Mouse (Mus musculus): ENCODE data around the gene Apoc1.
A peak's percentile ranks its signal among the peaks of the same experiment; 100 is the strongest.

Apoc1 gene

DNA sequence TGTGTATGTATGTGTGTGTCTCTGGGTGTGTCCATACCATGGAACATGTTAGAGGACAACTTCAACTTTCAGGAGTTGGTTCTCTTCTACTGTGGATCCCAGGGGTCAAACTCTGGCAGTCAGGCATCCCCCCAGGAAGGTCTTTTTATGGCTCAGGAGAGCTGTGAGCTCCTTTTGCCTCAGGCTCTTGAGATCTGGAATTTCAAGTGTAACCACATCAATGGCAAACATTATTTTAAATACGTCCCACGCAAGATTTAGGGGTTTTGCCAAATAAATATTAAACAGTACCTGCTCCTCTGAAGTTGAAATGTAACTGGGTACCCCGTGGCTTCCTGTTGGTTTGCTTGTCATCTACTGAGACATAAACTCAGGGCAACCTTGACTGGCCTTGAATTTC, 9.5 kb downstream of the Apoc1 start:
- no peak for DNase-seq

GRCm38 (mm10) chr7:19681202-19681694, 11.2 kb downstream of the Apoc1 start, which contains the start of the genes Gm44805 and Apoc4:
Gene Gm44805, minus strand, starts transcription at chr7:19681423.
Gene Apoc4, minus strand, starts transcription at chr7:19681479.
- DNase-seq = no peak

GRCm38 (mm10) chr7:19680702-19681101, 11.8 kb downstream of the Apoc1 start:
- no peak for DNase-seq

GRCm38 (mm10) chr7:19678901-19679300, 13.6 kb downstream of the Apoc1 start:
- no peak for DNase-seq

GRCm38 (mm10) chr7:19677872-19678271, 14.6 kb downstream of the Apoc1 start, which contains the start of gene Apoc2:
Gene Apoc2, minus strand, starts transcription at chr7:19677941.
- no peak for DNase-seq

GRCm38 (mm10) chr7:19676662-19677061, 15.8 kb downstream of the Apoc1 start:
- DNase-seq = no peak

DNA sequence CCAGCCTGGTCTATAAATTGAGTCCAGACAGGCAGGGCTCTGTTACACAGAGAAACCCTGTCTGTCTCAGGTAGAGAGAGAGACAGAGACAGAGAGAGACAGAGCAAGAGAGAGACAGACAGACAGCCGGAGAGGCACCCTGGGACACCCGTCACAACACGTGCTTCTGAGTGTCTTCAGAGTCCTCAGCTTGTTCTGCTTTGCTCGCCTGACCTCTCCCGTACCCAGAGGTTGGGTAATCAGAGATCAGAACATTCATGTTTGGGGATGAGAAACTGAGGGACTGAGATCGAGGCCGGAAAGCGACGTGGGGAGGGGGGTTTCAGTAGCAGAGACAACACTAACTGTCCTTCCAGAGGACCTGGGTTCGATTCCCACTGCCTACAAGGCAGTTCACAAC, 16.6 kb downstream of the Apoc1 start:
- no peak for DNase-seq

GRCm38 (mm10) chr7:19673083-19673699, 19.3 kb downstream of the Apoc1 start:
- DNase-seq = no peak

DNA sequence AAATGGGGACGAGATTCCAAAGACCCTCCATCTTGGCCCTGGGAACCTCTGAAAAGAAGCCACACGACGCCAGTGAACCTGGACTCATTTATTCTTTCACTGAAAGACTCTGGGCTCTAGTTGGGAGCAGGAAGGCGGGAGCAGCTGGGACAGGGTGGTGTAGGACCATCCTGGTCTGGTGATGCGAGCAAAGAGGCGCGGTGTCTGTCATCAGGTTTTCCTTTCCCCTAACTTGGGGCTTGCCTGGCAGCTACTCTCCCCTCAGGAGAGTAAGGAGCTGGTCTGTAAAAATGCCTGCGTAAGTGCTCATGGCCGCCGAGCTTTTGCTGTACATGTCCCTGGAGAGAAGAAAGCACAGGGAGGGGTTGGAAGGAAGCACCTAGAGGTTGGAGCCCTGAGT, 20.9 kb downstream of the Apoc1 start:
- DNase-seq = no peak

DNA sequence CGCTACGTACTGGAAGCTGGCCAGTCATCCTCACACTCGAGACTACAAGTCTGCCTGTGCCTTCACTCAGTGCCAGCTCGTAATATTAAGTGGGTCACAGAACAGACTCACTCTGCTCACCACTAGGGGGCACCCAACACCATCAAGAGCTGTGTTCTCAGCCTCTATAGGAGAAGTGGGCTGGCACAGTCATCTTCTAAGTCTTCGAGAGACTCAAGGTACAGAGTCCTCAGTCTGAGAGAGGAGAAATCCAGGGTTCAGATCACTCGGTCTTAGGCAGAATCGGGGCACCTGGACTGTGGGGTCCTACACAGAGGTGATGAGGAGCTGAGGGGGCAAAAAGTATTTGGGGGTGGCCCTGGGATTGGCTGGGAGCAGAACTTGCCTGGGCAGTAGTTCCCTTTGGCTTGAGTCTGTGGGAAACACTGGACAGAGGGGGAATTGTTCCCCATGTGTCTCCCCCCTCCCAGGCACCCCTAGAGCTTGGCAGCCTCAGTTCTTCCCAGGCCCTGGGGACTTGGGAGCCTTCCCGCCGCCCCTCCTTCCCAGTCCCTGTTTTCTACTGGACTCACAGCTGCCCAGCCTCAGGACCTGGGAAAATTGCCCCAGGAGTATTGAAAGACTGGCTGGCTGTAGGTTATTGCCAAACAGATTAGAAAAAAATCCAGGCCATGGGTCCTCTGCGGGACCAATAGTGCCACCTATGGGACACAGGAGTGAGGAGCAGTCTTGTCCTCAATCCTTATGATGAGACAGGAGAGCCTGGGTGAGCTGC, 23.3 kb downstream of the Apoc1 start:
- DNase-seq = peak; percentile 83 to 85

DNA sequence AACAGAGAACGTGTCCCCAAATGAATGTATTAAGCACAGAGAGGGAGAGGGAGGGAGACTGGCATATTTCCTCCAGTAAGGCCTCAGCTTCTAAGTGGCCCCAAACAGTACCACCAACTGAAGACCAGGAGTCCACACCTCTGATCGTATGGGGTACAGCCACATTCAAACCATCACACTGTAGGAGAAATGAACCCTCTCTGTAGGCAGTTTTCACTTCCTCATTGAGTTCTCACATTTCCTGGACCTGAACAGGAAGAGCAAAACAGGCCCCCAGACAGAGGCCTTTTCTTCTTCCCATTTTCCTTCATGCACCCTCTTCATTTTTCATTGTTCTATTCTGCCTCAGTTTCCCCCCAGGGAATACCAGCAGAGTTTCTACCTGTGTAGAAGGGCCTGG, 25.0 kb downstream of the Apoc1 start:
- no peak for DNase-seq

DNA sequence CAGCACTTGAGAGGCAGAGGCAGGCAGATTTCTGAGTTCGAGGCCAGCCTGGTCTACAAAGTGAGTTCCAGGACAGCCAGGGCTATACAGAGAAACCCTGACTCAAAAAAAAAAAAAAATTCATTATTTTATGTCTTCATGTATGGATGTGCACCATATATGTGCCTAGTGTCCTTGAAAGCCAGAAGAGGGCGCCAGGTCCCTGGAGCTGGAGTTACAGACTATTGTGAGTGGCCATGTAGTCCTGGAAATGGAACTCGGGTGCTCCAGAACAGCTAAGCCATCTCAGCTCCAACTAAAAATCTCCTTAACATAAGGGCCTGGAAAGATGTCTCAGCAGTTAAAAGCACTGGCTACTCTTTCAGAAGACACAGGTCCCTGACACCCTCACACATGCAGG, 25.7 kb downstream of the Apoc1 start:
- no peak for DNase-seq

DNA sequence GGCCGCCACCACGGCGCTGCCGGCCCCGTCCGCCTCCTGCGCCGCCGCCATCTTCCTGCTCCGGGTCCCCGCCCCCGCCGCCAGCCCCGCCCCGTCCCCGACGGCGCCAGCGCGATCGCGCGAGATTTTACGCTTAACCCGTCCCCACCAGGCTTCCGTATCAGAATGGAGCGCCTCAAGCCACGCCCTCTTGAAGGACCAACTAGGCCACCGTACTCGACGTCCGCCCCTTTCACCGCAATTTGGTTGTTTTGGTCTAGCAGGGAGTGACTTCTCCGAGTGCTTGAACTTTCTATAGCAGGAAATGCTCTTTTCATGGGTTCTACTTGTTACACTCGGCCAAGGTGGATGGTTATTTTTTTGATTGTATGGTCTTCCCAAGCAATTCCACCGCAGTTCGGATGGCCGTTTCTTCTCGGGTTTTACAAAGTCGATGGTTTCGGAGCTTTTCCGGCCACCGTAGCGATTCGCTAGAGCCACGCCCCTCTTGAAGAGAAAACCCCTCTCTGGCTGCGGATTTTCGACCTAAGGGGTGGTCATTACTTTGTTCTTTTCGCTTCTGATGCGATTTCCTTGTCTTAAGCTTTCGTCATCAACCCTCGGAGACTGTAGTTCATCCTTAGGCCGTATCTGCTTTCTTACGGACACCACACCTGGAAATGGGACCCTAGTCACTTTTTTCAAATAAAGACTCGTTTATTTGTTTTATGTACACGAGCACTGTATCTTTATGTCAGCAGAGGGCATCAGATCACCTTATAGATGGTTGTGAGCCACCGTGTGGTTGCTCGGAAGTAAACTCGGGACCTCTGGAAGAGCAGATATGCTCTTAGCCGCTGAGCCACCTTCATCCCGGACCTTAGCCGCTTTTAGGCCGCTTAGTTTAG, 27.3 kb downstream of the Apoc1 start, which contains the start of gene Clptm1:
Clptm1 (minus strand) TSS at position 79 of the 887 bp plus-strand sequence.
- peak; percentile 96 to 97 for DNase-seq

- no peak for DNase-seq
Observed at GRCm38 (mm10) chr7:19664455-19664954, 28.0 kb downstream of the Apoc1 start.

DNA sequence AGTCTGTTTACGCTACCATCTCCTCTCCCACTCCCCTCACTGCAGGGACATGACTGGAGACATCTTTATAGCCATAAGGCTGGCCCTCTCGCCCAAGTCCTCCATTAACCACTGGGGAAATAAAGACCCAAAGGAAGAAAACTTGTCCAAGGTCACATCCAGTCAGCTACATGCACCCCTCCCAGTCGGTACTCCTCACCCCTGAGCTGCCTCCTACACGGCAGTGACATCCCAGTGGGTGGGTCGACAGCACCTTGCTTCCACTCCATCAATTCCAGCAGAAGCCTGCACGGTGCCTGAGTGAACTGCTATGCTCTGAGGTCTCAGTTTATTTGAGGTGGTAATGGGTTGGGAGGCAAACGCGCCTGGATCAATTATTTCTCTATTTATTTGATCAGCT, 28.5 kb downstream of the Apoc1 start:
- peak in 1 of 2 experiments; percentile 20 for DNase-seq

- no peak for DNase-seq
Observed at GRCm38 (mm10) chr7:19652614-19653013, 39.8 kb downstream of the Apoc1 start.

GRCm38 (mm10) chr7:19651063-19651786, 41.2 kb downstream of the Apoc1 start:
- no peak for DNase-seq

DNA sequence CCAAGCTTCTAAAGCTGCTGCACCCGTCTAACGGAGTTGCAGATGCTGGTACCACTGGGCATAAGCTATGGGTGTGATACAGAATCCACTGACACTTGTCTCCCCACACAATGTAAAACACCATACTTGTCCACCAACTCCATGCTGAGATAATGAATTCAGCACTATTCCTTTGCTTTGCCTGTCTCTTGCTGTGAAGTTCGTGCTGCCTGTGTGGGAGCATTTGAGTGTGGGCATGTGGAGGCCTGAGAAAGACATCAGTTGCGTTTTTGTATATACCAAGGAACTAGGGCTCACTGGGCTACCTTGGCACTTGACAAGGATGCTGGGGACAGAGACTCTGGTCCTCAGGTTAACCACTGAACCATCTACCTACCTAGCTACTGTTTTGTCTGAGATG, 51.2 kb downstream of the Apoc1 start:
- no peak for DNase-seq
